9 mouse cellular contexts compared by ENCODE assay signal in the genomic region with DNA sequence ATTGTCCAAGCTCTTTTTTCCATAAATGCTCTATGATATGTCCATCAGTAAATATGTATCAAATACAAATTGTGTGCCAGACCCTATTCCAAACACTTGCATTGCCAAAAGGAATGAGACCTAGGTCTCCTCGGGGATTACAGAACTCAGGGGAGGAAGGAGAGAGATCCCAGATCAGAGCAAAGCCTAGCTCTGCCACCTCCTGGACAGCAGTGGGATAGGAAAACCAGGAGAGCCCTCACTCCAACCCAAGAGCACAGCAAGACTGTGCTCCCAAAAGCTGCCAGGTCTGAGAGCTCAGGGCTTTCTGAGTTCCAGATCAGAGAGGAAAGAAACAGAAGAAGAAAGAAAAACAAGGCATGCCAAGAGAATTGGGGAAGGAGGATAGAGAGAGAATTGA. TPM values are rescaled to one million over a fixed set of nuclear protein-coding genes. Genes with fewer than 3 reads are reported as not detected.
A peak's percentile ranks its signal among the peaks of the same experiment; 100 is the strongest.
DNase-seq lines count a peak whose midpoint lies in the region; ATAC-seq and TF ChIP-seq lines count a peak whose summit lies in the region.
"Had no signal": no experiment of that assay in that cellular context is flagged by ENCODE, and none has a peak within 500 bp of the region (broad histone marks: within the 10 kb centered on the region; RNA-seq: fewer than 3 reads in every experiment).

No protein-coding gene starts in this region.

- no peaks in the 10 kb centered on the region for H3K4me1 ChIP-seq in kidney, embryonic 15.5 days
- H3K4me1 ChIP-seq in E14TG2a.4 (replicated peaks; ENCODE audit: low read depth, low read length): no peaks in the 10 kb centered on the region
- H3K4me1 ChIP-seq in embryonic facial prominence, embryonic 14.5 days (ENCODE audit: control insufficient read depth, insufficient read depth, low read length): no peaks in the 10 kb centered on the region
- H3K4me1 ChIP-seq: megakaryocyte, embryonic 14.5 days had no signal

- ATAC-seq in kidney, embryonic 15.5 days (replicated peaks; ENCODE audit: low FRiP score): no peak; the same call in 1 of the 2 replicates
- no peak for ATAC-seq in embryonic facial prominence, embryonic 14.5 days (ENCODE audit: low read depth)
- ATAC-seq in monocyte, adult 5-6 weeks (replicated peaks; ENCODE audit: insufficient number of reproducible peaks, low FRiP score, low TSS enrichment, poor library complexity, severe bottlenecking): no peak

- H3K36me3 ChIP-seq in kidney, embryonic 15.5 days: no peaks in the 10 kb centered on the region
- H3K36me3 ChIP-seq in E14TG2a.4 (ENCODE audit: insufficient read depth, low read length): no peaks in the 10 kb centered on the region
- no peaks in the 10 kb centered on the region for H3K36me3 ChIP-seq in embryonic facial prominence, embryonic 14.5 days (ENCODE audit: control insufficient read depth, insufficient read depth, low read length)

- H3K4me2 ChIP-seq in kidney, embryonic 15.5 days: no peak overlapping the region
- H3K4me2 ChIP-seq in embryonic facial prominence, embryonic 14.5 days (ENCODE audit: low read depth, low read length): no peak overlapping the region

- H3K4me3 ChIP-seq in kidney, embryonic 15.5 days (replicated peaks): no peak overlapping the region
- H3K4me3 ChIP-seq in E14TG2a.4 (replicated peaks; ENCODE audit: low read length): no peak overlapping the region
- H3K4me3 ChIP-seq in embryonic facial prominence, embryonic 14.5 days (ENCODE audit: low read depth, low read length): no peak overlapping the region
- H3K4me3 ChIP-seq: megakaryocyte, embryonic 14.5 days had no signal

- no peaks in the 10 kb centered on the region for H3K27me3 ChIP-seq in kidney, embryonic 15.5 days
- H3K27me3 ChIP-seq in E14TG2a.4 (ENCODE audit: insufficient read depth, low read length): no peaks in the 10 kb centered on the region
- no peaks in the 10 kb centered on the region for H3K27me3 ChIP-seq in embryonic facial prominence, embryonic 14.5 days (replicated peaks; ENCODE audit: control insufficient read depth, insufficient read depth, low read length)

- no peak overlapping the region for H3K27ac ChIP-seq in kidney, embryonic 15.5 days
- no peak overlapping the region for H3K27ac ChIP-seq in embryonic facial prominence, embryonic 14.5 days (replicated peaks; ENCODE audit: low read depth, low read length)

- H3K9me3 ChIP-seq in kidney, embryonic 15.5 days (replicated peaks): no peaks in the 10 kb centered on the region
- H3K9me3 ChIP-seq in E14TG2a.4 (ENCODE audit: low read length): peaks cover 6% of the 10 kb centered on the region; the same call in 1 of the 2 replicates
- H3K9me3 ChIP-seq in embryonic facial prominence, embryonic 14.5 days (ENCODE audit: control insufficient read depth, low read length): no peaks in the 10 kb centered on the region
- H3K9me3 ChIP-seq: megakaryocyte, embryonic 14.5 days had no signal

- 5% methylated on average over 1 of the region's 1 CpGs for WGBS in kidney, embryonic 15.5 days
- WGBS in embryonic facial prominence, embryonic 14.5 days: 18% methylated on average over 1 of the region's 1 CpGs

- TF ChIP-seq CTCF in E14TG2a.4 (conservative IDR thresholded peaks at IDR 0.05; ENCODE audit: low read length): peak; percentile 30

- no peak overlapping the region for H3K9ac ChIP-seq in kidney, embryonic 15.5 days
- H3K9ac ChIP-seq in embryonic facial prominence, embryonic 14.5 days (ENCODE audit: low read depth, low read length): no peak overlapping the region

- peak; percentile 49 for DNase-seq in kidney, adult 18-20 months
- peak; percentile 63 for DNase-seq in 3T3-L1 (ENCODE audit: low read depth, low spot score)
- peak; percentile 21 for DNase-seq in embryonic facial prominence, embryonic 14.5 days (ENCODE audit: low spot score)
- no peak for DNase-seq in T-cell, adult 2 months (ENCODE audit: low spot score)
- no peak for DNase-seq in gastrocnemius, postnatal 4 days (ENCODE audit: low spot score in 2 of 2)

RNA-seq across cellular contexts. Expression of a gene that starts 1.2 kb away (rescaled TPM):
- not detected in 2 replicates for polyA plus RNA-seq in kidney, embryonic 15.5 days (2015; fragmentation: Nextera tagmentation; extraction: Ambion mirVana)
- not detected in 2 replicates for polyA plus RNA-seq in embryonic facial prominence, embryonic 14.5 days (2014; fragmentation: Nextera tagmentation; extraction: Ambion mirVana)
- total RNA-seq in gastrocnemius, postnatal 4 days (2021): 1 to 10 TPM; 1.3 to 2.0 TPM
- not detected in 3 replicates for total RNA-seq in monocyte, adult 5-6 weeks (2017)

RNA-seq across cellular contexts. Expression of a gene that starts 21.1 kb away (rescaled TPM):
- 138 and 140 TPM in 2 replicates for polyA plus RNA-seq in kidney, embryonic 15.5 days (2015; fragmentation: Nextera tagmentation; extraction: Ambion mirVana)
- polyA plus RNA-seq in embryonic facial prominence, embryonic 14.5 days (2014; fragmentation: Nextera tagmentation; extraction: Ambion mirVana): 70.2 and 80.3 TPM in 2 replicates
- 10 to 100 TPM; 28.4 to 30.6 TPM for total RNA-seq in gastrocnemius, postnatal 4 days (2021)
- total RNA-seq in monocyte, adult 5-6 weeks (2017): 6.5 to 13.6 TPM (median 12.2 TPM) in 3 replicates

RNA-seq across cellular contexts. Expression of a gene that starts 22.9 kb away (rescaled TPM):
- polyA plus RNA-seq in kidney, embryonic 15.5 days (2015; fragmentation: Nextera tagmentation; extraction: Ambion mirVana): 13.9 and 14.3 TPM in 2 replicates
- 10.8 and 12.2 TPM in 2 replicates for polyA plus RNA-seq in embryonic facial prominence, embryonic 14.5 days (2014; fragmentation: Nextera tagmentation; extraction: Ambion mirVana)
- 1 to 10 TPM; 2.4 to 3.7 TPM for total RNA-seq in gastrocnemius, postnatal 4 days (2021)
- total RNA-seq in monocyte, adult 5-6 weeks (2017): 10.7 to 13.7 TPM (median 13.0 TPM) in 3 replicates

RNA-seq across cellular contexts. Expression of a gene that starts 56.3 kb away (rescaled TPM):
- polyA plus RNA-seq in kidney, embryonic 15.5 days (2015; fragmentation: Nextera tagmentation; extraction: Ambion mirVana): 4.8 and 6.9 TPM in 2 replicates
- polyA plus RNA-seq in embryonic facial prominence, embryonic 14.5 days (2014; fragmentation: Nextera tagmentation; extraction: Ambion mirVana): 11.7 and 15.9 TPM in 2 replicates
- 1 to 10 TPM; 6.8 to 7.9 TPM for total RNA-seq in gastrocnemius, postnatal 4 days (2021)
- total RNA-seq in monocyte, adult 5-6 weeks (2017): 0.53 to 1.1 TPM (median 0.87 TPM) in 3 replicates

Comparison
In these comparisons a context has a peak if more than half of its experiments do, and no peak if none do; other contexts are left out.
1. DNase-seq: peak in kidney, adult 18-20 months (single experiment), 3T3-L1 (single experiment) and embryonic facial prominence, embryonic 14.5 days (single experiment); none in T-cell, adult 2 months (single experiment) and gastrocnemius, postnatal 4 days (0 of 2).